Mouse (Mus musculus) MEL-GATA-1-ER (cell line): ENCODE data around the gene Cphx3.
"Not testable (repeated sequence)": the region's sequence is repeated elsewhere in the genome, so short reads cannot be mapped to it uniquely, and the experiment has no call there.

ENCODE experiments used
- DNase-seq: peaks from one replicate; pipeline ENCODE4 v3.0.0-alpha.2; 2012; ENCODE audit warnings: low read depth; ENCODE audit errors: extremely low read depth

The Cphx3 gene

GRCm38 (mm10) chr14:26173955-26174354 is 91.9 kb downstream of the Cphx3 start:
- DNase-seq: not testable (repeated sequence)

- DNase-seq: not testable (repeated sequence)
These were observed 92.9 kb downstream of the Cphx3 start for GRCm38 (mm10) chr14:26175028-26175427.

- DNase-seq: not testable (repeated sequence)
These were observed 99.6 kb downstream of the Cphx3 start for GRCm38 (mm10) chr14:26181660-26182059.

- DNase-seq: not testable (repeated sequence)
These were observed 100.3 kb downstream of the Cphx3 start, which contains the start of gene Plac9b for GRCm38 (mm10) chr14:26182380-26182779. Gene Plac9b (minus strand): TSS chr14:26182480.

- not testable (repeated sequence) for DNase-seq
These were observed 104.5 kb downstream of the Cphx3 start for GRCm38 (mm10) chr14:26186638-26187037.

GRCm38 (mm10) chr14:26188361-26188760 is 106.3 kb downstream of the Cphx3 start:
- not testable (repeated sequence) for DNase-seq

- DNase-seq: not testable (repeated sequence)
These were observed 115.8 kb downstream of the Cphx3 start for GRCm38 (mm10) chr14:26197851-26198250.

GRCm38 (mm10) chr14:26206197-26206925 is 124.3 kb downstream of the Cphx3 start:
- not testable (repeated sequence) for DNase-seq

GRCm38 (mm10) chr14:26206926-26207247 is 124.8 kb downstream of the Cphx3 start, which contains the start of gene Tmem254b:
Gene Tmem254b (minus strand): TSS chr14:26207041.
- not testable (repeated sequence) for DNase-seq

GRCm38 (mm10) chr14:26216233-26217000 is 134.3 kb downstream of the Cphx3 start:
- DNase-seq: not testable (repeated sequence)

GRCm38 (mm10) chr14:26237183-26237582 is 155.1 kb downstream of the Cphx3 start:
- not testable (repeated sequence) for DNase-seq

GRCm38 (mm10) chr14:26257756-26258617 is 175.9 kb downstream of the Cphx3 start, which contains the start of gene Duxbl3:
Gene Duxbl3 (plus strand): TSS chr14:26257962.
- not testable (repeated sequence) for DNase-seq

GRCm38 (mm10) chr14:26258729-26259128 is 176.6 kb downstream of the Cphx3 start:
- DNase-seq: not testable (repeated sequence)
